Mouse (Mus musculus) intestine, embryonic 16.5 days (tissue): ENCODE data around the gene Gadd45b. TPM values are rescaled to one million over a fixed set of nuclear protein-coding genes. Genes with fewer than 3 reads are reported as not detected.
A peak's percentile ranks its signal among the peaks of the same experiment; 100 is the strongest.

Experiments used
- ATAC-seq: fragments of 200-750 bp; cut with Nextera tagmentation; 2 replicates; pipeline ENCODE4 v1.8.0; 2017; ENCODE audit warnings: moderate TSS enrichment, moderate library complexity
- H3K27ac ChIP-seq: fragments of 300-500 bp; sonication (generic); 2 replicates; pipeline ENCODE4 v1.5.1; 2014; ENCODE audit warnings: mild to moderate bottlenecking, low read length
- H3K27me3 ChIP-seq: fragments of 300-500 bp; sonication (generic); replicated peaks from 2 replicates; pipeline ENCODE4 v1.6.1; 2014; ENCODE audit warnings: low read length, control low read depth, mixed read lengths; ENCODE audit not compliant: control insufficient read depth, insufficient read depth
- H3K36me3 ChIP-seq: fragments of 300-500 bp; sonication (generic); 2 replicates; pipeline ENCODE4 v1.6.1; 2014; ENCODE audit warnings: low read length, control low read depth; ENCODE audit not compliant: control insufficient read depth, insufficient read depth
- H3K4me1 ChIP-seq: fragments of 300-500 bp; sonication (generic); 2 replicates; pipeline ENCODE4 v1.6.1; 2014; ENCODE audit warnings: low read length, control low read depth, mixed read lengths; ENCODE audit not compliant: control insufficient read depth, insufficient read depth
- H3K4me2 ChIP-seq: fragments of 300-500 bp; sonication (generic); 2 replicates; pipeline ENCODE4 v1.6.1; 2014; ENCODE audit warnings: low read depth, low read length, control low read depth
- H3K4me3 ChIP-seq: fragments of 300-500 bp; sonication (generic); 2 replicates; pipeline ENCODE4 v1.5.1; 2014; ENCODE audit warnings: mild to moderate bottlenecking, low read length
- H3K9ac ChIP-seq: fragments of 300-500 bp; sonication (generic); 2 replicates; pipeline ENCODE4 v1.6.1; 2014; ENCODE audit warnings: low read depth, low read length
- H3K9me3 ChIP-seq: fragments of 300-500 bp; sonication (generic); 2 replicates; pipeline ENCODE4 v1.6.1; 2016; ENCODE audit warnings: low read length, control low read depth; ENCODE audit not compliant: control insufficient read depth
- WGBS: fragments of 180-500 bp; shearing (Covaris S2); extraction: QIAGEN DNeasy Blood & Tissue Kit; methylation state at CpG from one replicate; pipeline ENCODE4 v1.1.7; 2014; 5-methylcytosine and 5-hydroxymethylcytosine counted together
- polyA plus RNA-seq: library from polyadenylated mRNA; unstranded; fragments of >200 nt; fragmentation: Nextera tagmentation; extraction: Ambion mirVana; gene quantifications from 2 replicates; pipeline ENCODE4 v1.2.1, GENCODE M21; 2015

The Gadd45b gene
- polyA plus RNA-seq, 1 experiment from 2014 or later = 26.5 TPM

DNA sequence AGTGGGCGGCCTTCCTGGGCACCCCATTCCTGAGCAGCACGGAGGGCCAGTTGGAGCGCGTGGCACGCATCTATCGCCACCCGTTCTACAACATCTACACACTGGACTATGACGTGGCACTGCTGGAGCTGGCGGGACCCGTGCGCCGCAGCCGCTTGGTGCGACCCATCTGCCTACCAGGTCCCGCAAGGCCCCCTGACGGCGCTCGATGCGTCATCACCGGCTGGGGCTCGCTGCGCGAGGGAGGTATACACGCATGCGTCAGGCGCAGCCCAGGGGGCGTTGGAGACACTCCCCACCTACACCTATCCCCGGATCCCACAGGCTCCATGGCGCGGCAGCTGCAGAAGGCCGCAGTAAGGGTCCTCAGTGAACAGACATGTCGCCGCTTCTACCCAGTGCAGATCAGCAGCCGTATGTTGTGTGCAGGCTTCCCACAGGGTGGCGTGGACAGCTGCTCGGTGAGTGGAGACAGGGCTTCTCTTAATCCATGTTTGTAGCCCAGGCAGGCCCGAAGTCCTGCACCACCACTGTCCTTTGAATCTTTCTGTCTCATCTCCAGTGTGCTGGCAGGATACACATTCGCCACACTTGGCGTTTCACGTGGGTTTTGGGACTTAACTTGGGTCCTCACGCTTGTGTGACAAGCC is 31.9 kb upstream of the Gadd45b start:
- ATAC-seq = no peak
- Histone ChIP-seq H3K9me3 (no peaks in the 10 kb centered on the region), H3K9ac (no peak overlapping the region; the same call in 1 of the 2 replicates), H3K36me3 (peaks cover 7% of the 10 kb centered on the region; the same call in 1 of the 2 replicates), H3K4me3 (no peak overlapping the region), H3K27ac (no peak overlapping the region), H3K27me3 (no peaks in the 10 kb centered on the region), H3K4me2 (no peak overlapping the region), H3K4me1 (peaks cover 15% of the 10 kb centered on the region)
- WGBS = 37% methylated on average over 41 of the region's 41 CpGs

DNA sequence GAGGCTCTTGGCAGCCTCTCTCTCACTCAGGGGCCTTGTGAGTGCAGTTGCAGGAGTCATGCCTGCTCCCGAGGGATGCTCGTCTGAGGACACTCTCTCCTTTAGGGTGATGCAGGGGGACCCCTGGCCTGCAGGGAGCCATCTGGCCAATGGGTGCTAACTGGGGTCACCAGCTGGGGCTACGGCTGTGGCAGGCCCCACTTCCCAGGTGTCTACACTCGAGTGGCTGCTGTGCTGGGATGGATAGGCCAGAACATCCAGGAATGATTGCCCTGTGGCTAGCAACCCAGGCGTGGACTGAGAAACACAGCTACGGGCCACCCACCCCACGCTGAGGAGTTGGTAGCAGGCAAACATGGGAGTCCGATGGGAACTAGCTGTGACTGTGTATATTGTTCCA is 30.8 kb upstream of the Gadd45b start:
- no peaks in the 10 kb centered on the region for H3K9me3 ChIP-seq
- 83% methylated on average over 8 of the region's 8 CpGs for WGBS
- peak overlapping the region; percentile 81 for H3K9ac ChIP-seq
- no peaks in the 10 kb centered on the region for H3K27me3 ChIP-seq
- H3K27ac ChIP-seq = no peak overlapping the region
- H3K36me3 ChIP-seq = peaks cover 7% of the 10 kb centered on the region; the same call in 1 of the 2 replicates
- H3K4me3 ChIP-seq = peak overlapping the region; percentile 76
- peaks cover 15% of the 10 kb centered on the region for H3K4me1 ChIP-seq
- no peak for ATAC-seq
- peak overlapping the region; percentile 89 for H3K4me2 ChIP-seq

DNA sequence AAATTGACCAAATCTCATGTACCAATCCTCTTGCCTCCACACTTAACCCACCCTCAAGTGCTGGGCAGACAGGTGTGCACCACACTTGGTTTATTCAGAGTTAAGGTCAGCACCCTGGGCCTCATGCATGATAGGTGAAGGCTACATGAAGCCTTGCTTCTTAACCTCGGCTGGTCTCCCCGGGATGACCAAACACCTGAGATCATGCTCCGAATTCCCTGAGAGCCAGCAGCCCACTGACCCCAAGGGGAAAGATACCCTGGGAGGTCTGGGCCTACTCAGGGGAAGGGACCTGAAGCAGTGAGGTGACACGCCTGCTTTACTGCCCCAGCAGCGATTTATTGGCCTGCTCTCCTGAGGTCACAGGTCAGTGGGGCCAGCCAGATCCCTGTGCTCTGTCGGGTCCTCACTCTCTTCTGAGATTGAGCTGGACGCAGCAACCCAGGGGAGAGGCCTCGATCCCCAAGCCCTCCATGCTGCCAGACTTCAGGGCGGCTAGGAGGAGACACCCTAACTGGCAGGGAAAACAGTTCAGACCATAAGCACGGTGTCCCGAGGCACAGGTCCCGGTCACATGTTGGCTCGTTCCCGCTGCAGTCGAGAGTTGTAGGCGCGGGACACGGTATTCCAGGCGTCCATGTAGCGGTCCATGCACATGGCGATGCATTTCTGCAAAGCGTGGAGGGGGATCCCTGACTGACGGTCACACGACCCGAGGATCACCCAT is 30.1 kb upstream of the Gadd45b start:
- peak; percentile 1 for ATAC-seq
- H3K36me3 ChIP-seq = peaks cover 11% of the 10 kb centered on the region
- no peaks in the 10 kb centered on the region for H3K27me3 ChIP-seq
- peak overlapping the region; percentile 81 for H3K9ac ChIP-seq
- H3K4me1 ChIP-seq = peaks cover 15% of the 10 kb centered on the region
- WGBS = 10% methylated on average over 25 of the region's 25 CpGs
- H3K9me3 ChIP-seq = no peaks in the 10 kb centered on the region
- H3K27ac ChIP-seq = peak overlapping the region; percentile 73
- peak overlapping the region; percentile 76 for H3K4me3 ChIP-seq
- H3K4me2 ChIP-seq = peak overlapping the region; percentile 89

DNA sequence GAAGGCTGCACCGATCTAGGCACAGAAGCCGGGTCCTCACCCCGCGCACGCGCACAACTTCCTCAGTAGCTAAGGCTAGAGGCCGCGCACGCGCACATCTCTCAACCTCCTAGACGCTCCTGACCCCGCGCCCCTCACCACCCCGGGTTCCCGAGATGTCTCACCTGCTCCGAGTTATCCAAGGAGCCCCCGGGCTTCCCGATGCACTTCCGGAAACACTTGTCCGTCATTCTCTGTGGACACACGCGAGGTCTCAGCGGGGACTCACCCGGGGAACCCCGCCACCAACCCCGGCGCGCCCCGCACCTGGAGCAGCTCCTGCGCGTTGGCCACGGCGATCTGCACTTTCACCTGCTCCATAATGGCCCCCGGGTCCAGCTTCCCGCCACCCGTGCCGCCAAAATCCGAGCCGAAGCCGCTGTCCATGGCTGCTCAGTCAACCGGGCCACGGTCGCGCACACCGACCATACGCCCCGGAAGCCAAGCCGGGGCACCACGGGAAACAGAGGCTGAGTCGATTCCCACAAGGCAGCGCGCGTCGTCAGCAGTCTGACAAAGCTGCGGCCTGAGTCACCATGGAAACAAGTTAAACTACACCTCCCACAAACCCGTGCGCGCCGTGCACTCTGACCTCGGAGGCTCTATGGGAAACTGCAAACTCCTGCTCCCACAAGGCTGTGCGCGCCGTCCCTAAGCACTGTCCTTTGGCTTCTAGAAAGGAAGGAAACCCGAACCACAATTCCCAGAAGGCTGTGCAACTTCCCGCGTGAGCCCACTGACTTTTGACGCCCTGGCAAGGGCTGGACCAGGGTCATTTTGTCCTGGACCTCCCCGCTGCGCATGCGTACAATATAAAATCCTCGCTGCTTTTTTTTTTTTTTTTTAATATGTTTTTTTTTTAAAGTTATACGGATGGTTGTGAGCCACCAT is 29.3 kb upstream of the Gadd45b start, which contains the start of gene Timm13:
TSS of gene Timm13 (minus strand) at position 652 of the 930 bp plus-strand sequence.
- peak; percentile 95 for ATAC-seq
- H3K4me3 ChIP-seq = peak within 1 kb of the TSS; percentile 76
- peak within 1 kb of the TSS; percentile 81 for H3K9ac ChIP-seq
- WGBS = under 1% methylated on average over 72 of the region's 72 CpGs
- H3K4me2 ChIP-seq = peak within 1 kb of the TSS; percentile 89
- H3K36me3 ChIP-seq = peaks cover 15% of the 10 kb centered on the region
- peaks cover 15% of the 10 kb centered on the region for H3K4me1 ChIP-seq
- no peaks in the 10 kb centered on the region for H3K9me3 ChIP-seq
- no peaks in the 10 kb centered on the region for H3K27me3 ChIP-seq
- peak within 1 kb of the TSS; percentile 79 for H3K27ac ChIP-seq

DNA sequence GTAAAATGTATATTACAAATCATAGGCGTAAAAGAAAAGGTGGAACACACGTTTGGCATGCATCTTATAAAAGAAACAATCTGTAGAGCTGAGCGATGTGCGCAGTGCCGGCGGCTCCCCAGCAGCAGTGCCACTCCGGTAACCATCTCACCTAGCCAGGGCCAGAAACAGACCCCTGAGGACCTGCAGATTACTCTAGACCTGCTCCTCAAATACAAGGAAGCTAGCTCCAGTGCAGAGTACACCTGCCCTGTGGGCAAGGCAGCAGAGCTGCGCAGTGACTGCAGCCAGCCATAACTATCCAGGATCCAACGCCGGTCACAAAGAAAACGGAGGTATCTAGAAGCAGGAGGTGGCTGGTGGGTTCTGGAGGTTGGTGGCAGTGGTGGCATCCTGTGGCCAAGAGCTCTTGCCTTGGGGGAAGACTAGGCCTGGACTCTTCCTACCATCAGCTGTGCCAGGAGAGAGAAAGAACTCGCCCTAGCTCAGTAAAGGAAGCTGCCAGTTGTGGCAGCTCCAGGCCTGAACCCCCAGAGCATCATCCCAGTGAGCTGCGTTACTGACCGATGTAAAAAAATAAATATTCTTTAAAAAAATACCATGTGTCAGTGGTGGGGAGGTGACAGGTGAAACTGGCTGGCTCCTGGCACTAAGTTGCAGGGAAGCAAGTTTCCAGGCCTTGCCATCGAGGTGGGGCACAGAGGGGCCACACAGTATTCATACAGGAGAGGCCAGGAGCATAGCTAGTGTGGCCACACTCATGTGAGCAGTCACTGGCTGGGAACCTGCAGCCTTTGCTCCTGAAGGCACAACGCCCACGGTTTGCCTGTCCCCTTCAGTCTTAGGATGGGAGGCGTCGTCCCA is 28.2 kb upstream of the Gadd45b start:
- peak overlapping the region; percentile 19 for H3K4me3 ChIP-seq
- 89% methylated on average over 19 of the region's 19 CpGs for WGBS
- peak overlapping the region; percentile 52 for H3K9ac ChIP-seq
- peaks cover 15% of the 10 kb centered on the region for H3K4me1 ChIP-seq
- peak overlapping the region; percentile 43 for H3K4me2 ChIP-seq
- ATAC-seq = no peak
- H3K27ac ChIP-seq = peak overlapping the region; percentile 79
- no peaks in the 10 kb centered on the region for H3K27me3 ChIP-seq
- H3K36me3 ChIP-seq = peaks cover 19% of the 10 kb centered on the region
- no peaks in the 10 kb centered on the region for H3K9me3 ChIP-seq

DNA sequence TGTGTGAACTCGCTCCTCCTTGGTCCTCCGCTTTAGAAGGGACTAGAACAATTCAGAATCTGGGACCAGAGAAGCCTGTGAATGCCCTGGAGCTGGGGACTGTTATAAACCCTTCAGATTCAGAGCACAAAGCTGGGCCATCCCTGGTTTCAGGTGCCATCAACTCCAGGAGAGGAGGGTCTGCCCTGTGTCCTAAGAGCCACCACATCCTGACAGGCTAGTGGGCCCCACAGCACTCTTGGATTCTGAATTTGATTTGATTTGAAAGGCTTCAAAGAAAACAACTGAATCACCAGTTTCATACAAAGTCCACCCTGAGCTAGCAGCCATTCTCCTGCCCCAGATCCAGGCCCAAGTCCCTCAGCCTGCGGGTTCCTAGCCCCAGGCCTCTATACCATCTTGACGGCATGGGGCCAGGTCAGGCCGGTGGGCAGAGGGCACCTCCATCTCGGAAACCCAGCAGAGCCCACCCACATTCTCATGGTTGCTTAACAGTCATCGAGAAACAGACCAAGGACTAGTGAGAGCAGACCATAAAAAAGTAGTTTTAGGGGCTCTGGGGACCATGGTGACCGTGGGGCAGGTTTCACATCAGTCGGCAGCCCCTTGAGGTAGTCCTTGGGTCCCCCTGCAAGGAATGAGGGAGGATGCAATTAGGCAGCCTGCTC is 27.5 kb upstream of the Gadd45b start:
- Histone ChIP-seq H3K4me3 (no peak overlapping the region), H3K4me1 (peaks cover 15% of the 10 kb centered on the region), H3K9ac (peak overlapping the region; percentile 52; the same call in 1 of the 2 replicates), H3K27me3 (no peaks in the 10 kb centered on the region), H3K27ac (no peak overlapping the region), H3K36me3 (peaks cover 23% of the 10 kb centered on the region), H3K4me2 (no peak overlapping the region), H3K9me3 (no peaks in the 10 kb centered on the region)
- ATAC-seq = no peak
- WGBS = 94% methylated on average over 9 of the region's 9 CpGs

DNA sequence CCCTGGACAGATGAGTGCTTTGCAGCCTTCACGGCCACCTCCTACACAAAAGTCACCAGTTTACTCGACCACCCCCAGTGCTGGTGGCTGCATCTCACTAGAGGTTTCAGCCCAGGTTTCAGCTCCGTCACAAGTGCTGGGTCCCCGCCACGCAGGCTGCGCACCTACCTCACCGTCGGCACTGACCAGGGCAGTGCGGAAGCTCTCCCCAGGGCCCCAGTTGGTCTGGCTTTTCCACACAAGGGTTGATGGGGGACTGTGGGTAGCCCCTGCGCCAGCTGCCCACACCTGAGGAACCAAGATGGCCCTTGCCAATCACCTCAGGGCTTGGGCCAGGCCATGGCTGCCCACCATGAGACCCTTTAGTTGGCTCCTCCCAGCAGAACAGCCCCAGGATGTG is 26.6 kb upstream of the Gadd45b start:
- H3K9ac ChIP-seq = no peak overlapping the region
- H3K4me3 ChIP-seq = no peak overlapping the region
- WGBS = 94% methylated on average over 10 of the region's 10 CpGs
- H3K27ac ChIP-seq = no peak overlapping the region
- no peak for ATAC-seq
- H3K9me3 ChIP-seq = no peaks in the 10 kb centered on the region
- H3K27me3 ChIP-seq = no peaks in the 10 kb centered on the region
- H3K36me3 ChIP-seq = peaks cover 23% of the 10 kb centered on the region
- H3K4me2 ChIP-seq = no peak overlapping the region
- H3K4me1 ChIP-seq = peaks cover 15% of the 10 kb centered on the region

DNA sequence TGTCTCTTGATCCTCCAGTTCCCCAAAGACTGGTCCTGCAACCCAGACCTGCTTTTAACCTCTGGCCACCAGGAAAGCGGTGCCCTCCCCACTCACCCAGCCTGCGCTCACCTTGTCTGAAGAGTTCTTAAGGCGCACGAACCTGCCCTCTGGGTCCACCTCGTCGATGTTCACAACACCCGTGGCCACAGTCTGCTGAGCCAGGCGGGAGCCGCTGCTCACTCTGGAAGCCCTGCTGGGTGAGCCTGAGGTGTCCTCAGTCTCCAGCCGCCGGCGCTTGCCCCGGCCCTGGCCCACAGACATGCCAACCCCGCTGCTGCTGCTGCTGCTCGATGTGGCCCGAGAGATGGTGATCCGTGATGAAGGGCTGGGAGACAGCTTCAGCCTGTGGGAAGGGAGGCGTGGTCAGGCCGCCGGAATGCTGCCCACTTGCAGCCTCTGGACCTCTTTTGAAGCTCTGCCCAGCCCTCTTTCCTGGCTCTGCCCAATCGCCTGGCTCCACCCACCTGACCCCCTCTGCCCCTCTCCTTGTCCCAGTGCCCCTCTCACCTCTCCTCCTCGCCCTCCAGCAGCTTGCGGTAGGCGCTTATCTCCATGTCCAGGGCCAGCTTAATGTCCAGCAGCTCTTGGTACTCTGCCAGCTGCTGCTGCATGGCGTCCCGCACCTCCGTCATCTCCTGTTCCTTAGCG is 25.7 kb upstream of the Gadd45b start:
- Histone ChIP-seq H3K4me3 (no peak overlapping the region), H3K27ac (no peak overlapping the region), H3K4me1 (peaks cover 11% of the 10 kb centered on the region), H3K9me3 (no peaks in the 10 kb centered on the region), H3K4me2 (no peak overlapping the region), H3K27me3 (no peaks in the 10 kb centered on the region), H3K36me3 (peaks cover 26% of the 10 kb centered on the region), H3K9ac (no peak overlapping the region)
- 89% methylated on average over 28 of the region's 28 CpGs for WGBS
- ATAC-seq = no peak
